Mouse (Mus musculus): ENCODE results near the gene Ctf2. TPM values are rescaled to one million over a fixed set of nuclear protein-coding genes. Genes with fewer than 3 reads are reported as not detected.

Gene Ctf2
- total and polyA plus RNA-seq, 2 experiments from 2014 or later = not detected

- peak; percentile 92 for DNase-seq (ENCODE audit: low spot score)
- no peaks in the 10 kb centered on the region for H3K27me3 ChIP-seq (ENCODE audit: insufficient read depth, low read length)
- peak within 1 kb of the TSS; percentile 88 for H3K4me3 ChIP-seq (ENCODE audit: low read depth, low read length)
- no peaks in the 10 kb centered on the region for H3K9me3 ChIP-seq (ENCODE audit: low read length)
- peak; percentile 89 for ATAC-seq (ENCODE audit: low FRiP score)
- H3K36me3 ChIP-seq (ENCODE audit: insufficient read depth, low read length) = peaks cover 26% of the 10 kb centered on the region
- peak within 1 kb of the TSS; percentile 92 for H3K27ac ChIP-seq (ENCODE audit: low read depth, low read length)
- WGBS = under 1% methylated on average over 67 of the region's 90 CpGs
- peak within 1 kb of the TSS; percentile 65 for H3K4me2 ChIP-seq (ENCODE audit: low read depth, low read length, poor library complexity, severe bottlenecking)
- peaks cover 14% of the 10 kb centered on the region; the same call in 1 of the 2 replicates for H3K4me1 ChIP-seq (ENCODE audit: insufficient read depth, low read length)
- H3K9ac ChIP-seq (replicated peaks; ENCODE audit: low read length, poor library complexity, severe bottlenecking) = peak within 1 kb of the TSS; percentile 95
- peak; percentile 72 for TF ChIP-seq CTCF (IDR thresholded peaks at IDR 0.05)
Measured at GRCm38 (mm10) chr7:127708207-127709078, 23.5 kb downstream of the Ctf2 start, which contains the start of gene Bcl7c. Gene Bcl7c, minus strand, starts transcription at chr7:127708933.

DNA sequence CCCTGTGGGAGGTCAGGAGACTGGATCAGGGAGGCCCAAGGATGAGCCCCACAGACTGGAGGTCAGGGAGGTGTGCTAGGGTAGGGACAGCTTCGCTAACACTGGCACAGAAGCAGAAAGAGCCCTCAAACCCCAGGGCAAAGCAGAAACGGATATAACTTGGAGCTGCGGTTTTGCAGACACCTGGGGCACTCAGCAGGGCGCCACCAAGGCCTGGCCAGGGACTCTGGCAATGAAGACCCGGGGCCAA lies 24.1 kb downstream of the Ctf2 start:
- peak overlapping the region; percentile 65 for H3K4me2 ChIP-seq (ENCODE audit: low read depth, low read length, poor library complexity, severe bottlenecking)
- TF ChIP-seq CTCF (IDR thresholded peaks at IDR 0.05) = no peak
- H3K36me3 ChIP-seq (ENCODE audit: insufficient read depth, low read length) = peaks cover 30% of the 10 kb centered on the region
- no peaks in the 10 kb centered on the region for H3K9me3 ChIP-seq (ENCODE audit: low read length)
- WGBS = 0% methylated on average over 5 of the region's 5 CpGs
- peak overlapping the region; percentile 92 for H3K27ac ChIP-seq (ENCODE audit: low read depth, low read length)
- no peak for DNase-seq (ENCODE audit: low spot score)
- no peak for ATAC-seq (ENCODE audit: low FRiP score)
- H3K27me3 ChIP-seq (ENCODE audit: insufficient read depth, low read length) = no peaks in the 10 kb centered on the region
- H3K4me1 ChIP-seq (ENCODE audit: insufficient read depth, low read length) = peaks cover 14% of the 10 kb centered on the region; the same call in 1 of the 2 replicates
- peak overlapping the region; percentile 95 for H3K9ac ChIP-seq (replicated peaks; ENCODE audit: low read length, poor library complexity, severe bottlenecking)
- peak overlapping the region; percentile 88 for H3K4me3 ChIP-seq (ENCODE audit: low read depth, low read length)

- peaks cover 33% of the 10 kb centered on the region for H3K36me3 ChIP-seq (ENCODE audit: insufficient read depth, low read length)
- DNase-seq (ENCODE audit: low spot score) = peak; percentile 15
- ATAC-seq (ENCODE audit: low FRiP score) = no peak
- H3K4me3 ChIP-seq (ENCODE audit: low read depth, low read length) = peak overlapping the region; percentile 88
- H3K27me3 ChIP-seq (ENCODE audit: insufficient read depth, low read length) = no peaks in the 10 kb centered on the region
- peak overlapping the region; percentile 92 for H3K27ac ChIP-seq (ENCODE audit: low read depth, low read length)
- H3K4me2 ChIP-seq (ENCODE audit: low read depth, low read length, poor library complexity, severe bottlenecking) = peak overlapping the region; percentile 65
- H3K4me1 ChIP-seq (ENCODE audit: insufficient read depth, low read length) = peaks cover 9% of the 10 kb centered on the region; the same call in 1 of the 2 replicates
- WGBS = 24% methylated on average over 22 of the region's 22 CpGs
- TF ChIP-seq CTCF (IDR thresholded peaks at IDR 0.05) = no peak
- H3K9me3 ChIP-seq (ENCODE audit: low read length) = no peaks in the 10 kb centered on the region
- H3K9ac ChIP-seq (replicated peaks; ENCODE audit: low read length, poor library complexity, severe bottlenecking) = peak overlapping the region; percentile 95
Measured at GRCm38 (mm10) chr7:127707045-127707956, 24.7 kb downstream of the Ctf2 start.

GRCm38 (mm10) chr7:127705706-127706105 lies 26.3 kb downstream of the Ctf2 start:
- Histone ChIP-seq H3K27me3 (ENCODE audit: insufficient read depth, low read length) (no peaks in the 10 kb centered on the region), H3K4me3 (ENCODE audit: low read depth, low read length) (no peak overlapping the region), H3K9me3 (ENCODE audit: low read length) (no peaks in the 10 kb centered on the region), H3K27ac (ENCODE audit: low read depth, low read length) (no peak overlapping the region), H3K9ac (replicated peaks; ENCODE audit: low read length, poor library complexity, severe bottlenecking) (no peak overlapping the region), H3K4me2 (ENCODE audit: low read depth, low read length, poor library complexity, severe bottlenecking) (no peak overlapping the region), H3K36me3 (ENCODE audit: insufficient read depth, low read length) (peaks cover 36% of the 10 kb centered on the region), H3K4me1 (ENCODE audit: insufficient read depth, low read length) (0 out of 2 replicates have a peak, but pooled peaks cover 7% of the 10 kb centered on the region)
- TF ChIP-seq CTCF (IDR thresholded peaks at IDR 0.05) = no peak
- DNase-seq (ENCODE audit: low spot score) (no peak), ATAC-seq (ENCODE audit: low FRiP score) (no peak)
- WGBS = 83% methylated on average over 4 of the region's 4 CpGs

DNA sequence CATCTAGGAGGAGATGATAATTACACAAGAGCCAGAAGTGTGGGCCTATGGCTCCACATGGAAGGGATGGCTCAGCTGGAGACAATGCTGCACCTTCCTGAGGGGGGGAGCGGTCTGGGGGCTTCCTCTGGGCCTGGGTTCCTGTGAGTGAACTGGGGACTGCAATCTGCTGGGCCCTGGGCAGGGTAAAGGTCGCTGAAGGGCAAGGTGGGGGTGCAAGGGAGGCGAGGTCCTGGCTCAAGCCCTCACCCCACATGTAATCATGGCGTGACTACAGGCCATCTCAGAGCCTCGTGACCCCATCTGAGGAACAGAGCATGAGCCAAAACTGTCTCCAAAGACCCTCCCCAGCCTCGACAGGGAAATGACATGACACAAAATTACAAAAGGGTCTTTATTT lies 27.4 kb downstream of the Ctf2 start:
- 0 out of 2 replicates have a peak, but pooled peaks cover 7% of the 10 kb centered on the region for H3K4me1 ChIP-seq (ENCODE audit: insufficient read depth, low read length)
- no peaks in the 10 kb centered on the region for H3K27me3 ChIP-seq (ENCODE audit: insufficient read depth, low read length)
- H3K4me3 ChIP-seq (ENCODE audit: low read depth, low read length) = no peak overlapping the region
- 85% methylated on average over 6 of the region's 6 CpGs for WGBS
- peaks cover 47% of the 10 kb centered on the region for H3K36me3 ChIP-seq (ENCODE audit: insufficient read depth, low read length)
- DNase-seq (ENCODE audit: low spot score) = no peak
- no peaks in the 10 kb centered on the region for H3K9me3 ChIP-seq (ENCODE audit: low read length)
- H3K9ac ChIP-seq (replicated peaks; ENCODE audit: low read length, poor library complexity, severe bottlenecking) = no peak overlapping the region
- TF ChIP-seq CTCF (IDR thresholded peaks at IDR 0.05) = no peak
- no peak overlapping the region for H3K4me2 ChIP-seq (ENCODE audit: low read depth, low read length, poor library complexity, severe bottlenecking)
- no peak for ATAC-seq (ENCODE audit: low FRiP score)
- no peak overlapping the region for H3K27ac ChIP-seq (ENCODE audit: low read depth, low read length)

Data from midbrain, postnatal 0 days (tissue).